Mouse (Mus musculus) MEL (cell line): Measurements from ENCODE around the gene Sox15. TPM values are rescaled to one million over a fixed set of nuclear protein-coding genes. Genes with fewer than 3 reads are reported as not detected.
A peak's percentile ranks its signal among the peaks of the same experiment; 100 is the strongest.

Experiments used
- DNase-seq: peaks from one replicate; pipeline ENCODE4 v3.0.0; 2011; ENCODE audit warnings: low read depth, low spot score
- H3K27ac ChIP-seq: 2 replicates; pipeline ENCODE4 v1.5.1; 2012; ENCODE audit warnings: low read depth, mild to moderate bottlenecking, control low read depth, low read length, moderate library complexity; ENCODE audit not compliant: control insufficient read depth
- H3K27me3 ChIP-seq, 2 experiments: fragments of 150-350 bp in 1 of 2; sonication (generic) in 1 of 2; 2 replicates each; pipeline ENCODE4 v1.6.1; 2012; ENCODE audit warnings: low read length in 2 of 2, mild to moderate bottlenecking in 2 of 2, improper control_type of control experiment in 1 of 2, moderate library complexity in 1 of 2; ENCODE audit not compliant: insufficient read depth in 2 of 2, control insufficient read depth in 1 of 2
- H3K36me3 ChIP-seq, 2 experiments: 2 replicates each; pipeline ENCODE4 v1.6.1; 2012 to 2014; ENCODE audit warnings: low read length in 2 of 2, improper control_type of control experiment in 1 of 2, inconsistent platforms in 1 of 2, mild to moderate bottlenecking in 1 of 2; ENCODE audit not compliant: insufficient read depth in 2 of 2, control insufficient read depth in 1 of 2
- H3K4me1 ChIP-seq, 2 experiments: fragments of 150-350 bp in 1 of 2; sonication (generic) in 1 of 2; 2 replicates each; pipeline ENCODE4 v1.6.1; 2012; ENCODE audit warnings: low read length in 2 of 2, improper control_type of control experiment in 1 of 2, mild to moderate bottlenecking in 1 of 2; ENCODE audit not compliant: insufficient read depth in 2 of 2, control insufficient read depth in 1 of 2
- H3K4me3 ChIP-seq, 2 experiments: fragments of 150-350 bp in 1 of 2; sonication (generic) in 1 of 2; 2 replicates each; pipeline ENCODE4 v1.5.1; 2012; ENCODE audit warnings: low read depth in 2 of 2, low read length in 2 of 2, mild to moderate bottlenecking in 2 of 2, moderate library complexity in 2 of 2, control low read depth in 1 of 2, improper control_type of control experiment in 1 of 2; ENCODE audit not compliant: control insufficient read depth in 1 of 2, insufficient read depth in 1 of 2
- H3K79me2 ChIP-seq: 2 replicates; pipeline ENCODE4 v1.6.1; 2012; ENCODE audit warnings: mild to moderate bottlenecking, low read length, moderate library complexity; ENCODE audit not compliant: control insufficient read depth, poor library complexity, insufficient read depth
- H3K9ac ChIP-seq: 2 replicates; pipeline ENCODE4 v1.6.1; 2012; ENCODE audit warnings: low read depth, mild to moderate bottlenecking, control low read depth, low read length, moderate library complexity; ENCODE audit not compliant: control insufficient read depth, poor library complexity, severe bottlenecking
- H3K9me3 ChIP-seq: fragments of 150-350 bp; sonication (generic); replicated peaks from 2 replicates; pipeline ENCODE4 v1.6.1; 2012; ENCODE audit warnings: mild to moderate bottlenecking, low read length, improper control_type of control experiment, moderate library complexity; ENCODE audit not compliant: insufficient read depth
- CHD2 ChIP-seq: IDR thresholded peaks from 2 replicates; pipeline ENCODE4 v1.6.1; 2011; ENCODE audit warnings: low read length, improper control_type of control experiment
- CTCF ChIP-seq, 3 experiments: IDR thresholded peaks in 2 of 3; conservative IDR thresholded peaks in 1 of 3; 2 replicates each; pipeline ENCODE4 v1.5.1; 2011 to 2012; ENCODE audit warnings: low read length in 3 of 3, low read depth in 2 of 3, mild to moderate bottlenecking in 2 of 3, improper control_type of control experiment in 1 of 3, inconsistent platforms in 1 of 3, mixed read lengths in 1 of 3, moderate library complexity in 1 of 3; ENCODE audit not compliant: control insufficient read depth in 1 of 3, insufficient read depth in 1 of 3, poor library complexity in 1 of 3, severe bottlenecking in 1 of 3
- E2F4 ChIP-seq: IDR thresholded peaks from 2 replicates; pipeline ENCODE4 v1.6.1; 2011; ENCODE audit warnings: low read depth, low read length, improper control_type of control experiment, borderline replicate concordance
- ELF1 ChIP-seq: IDR thresholded peaks from 2 replicates; pipeline ENCODE4 v1.6.1; 2014; ENCODE audit warnings: low read depth, mild to moderate bottlenecking, inconsistent platforms, low read length, improper control_type of control experiment, moderate library complexity
- ETS1 ChIP-seq: IDR thresholded peaks from 2 replicates; pipeline ENCODE4 v1.6.1; 2012; ENCODE audit warnings: low read depth, mild to moderate bottlenecking, inconsistent platforms, low read length, improper control_type of control experiment, moderate library complexity
- GABPA ChIP-seq: IDR thresholded peaks from 2 replicates; pipeline ENCODE4 v1.6.1; 2012; ENCODE audit warnings: low read depth, mild to moderate bottlenecking, inconsistent platforms, low read length, improper control_type of control experiment, moderate library complexity
- GATA1 ChIP-seq: IDR thresholded peaks from 2 replicates; pipeline ENCODE4 v1.6.1; 2011; ENCODE audit warnings: low read depth, low read length, improper control_type of control experiment
- HCFC1 ChIP-seq: IDR thresholded peaks from 2 replicates; pipeline ENCODE4 v1.6.1; 2012; ENCODE audit warnings: low read depth, mild to moderate bottlenecking, inconsistent platforms, low read length, improper control_type of control experiment, moderate library complexity
- MAX ChIP-seq: IDR thresholded peaks from 2 replicates; pipeline ENCODE4 v1.6.1; 2011; ENCODE audit warnings: low read length, improper control_type of control experiment
- MEF2A ChIP-seq: IDR thresholded peaks from 2 replicates; pipeline ENCODE4 v1.6.1; 2014; ENCODE audit warnings: low read depth, mild to moderate bottlenecking, inconsistent platforms, low read length, improper control_type of control experiment; ENCODE audit not compliant: poor library complexity, insufficient replicate concordance, severe bottlenecking; ENCODE audit errors: extremely low read depth
- MXI1 ChIP-seq: IDR thresholded peaks from 2 replicates; pipeline ENCODE4 v1.6.1; 2011; ENCODE audit warnings: mild to moderate bottlenecking, low read depth, low read length, improper control_type of control experiment
- MYB ChIP-seq: IDR thresholded peaks from 2 replicates; pipeline ENCODE4 v1.6.1; 2011; ENCODE audit warnings: mild to moderate bottlenecking, low read depth, low read length, improper control_type of control experiment
- NELFE ChIP-seq: IDR thresholded peaks from 2 replicates; pipeline ENCODE4 v1.6.1; 2011; ENCODE audit warnings: low read depth, low read length, improper control_type of control experiment
- NRF1 ChIP-seq: IDR thresholded peaks from 2 replicates; pipeline ENCODE4 v1.6.1; 2014; ENCODE audit warnings: low read depth, mild to moderate bottlenecking, inconsistent platforms, low read length, improper control_type of control experiment, moderate library complexity; ENCODE audit not compliant: poor library complexity, insufficient read depth, severe bottlenecking
- POLR2AphosphoS2 ChIP-seq: IDR thresholded peaks from 2 replicates; pipeline ENCODE4 v1.6.1; 2011; ENCODE audit warnings: low read length, improper control_type of control experiment
- POLR2AphosphoS5 ChIP-seq: IDR thresholded peaks from 2 replicates; pipeline ENCODE4 v1.6.1; 2012; ENCODE audit warnings: low read depth, borderline replicate concordance, mild to moderate bottlenecking, inconsistent platforms, low read length, moderate library complexity, mixed read lengths
- RAD21 ChIP-seq: IDR thresholded peaks from 2 replicates; pipeline ENCODE4 v1.6.1; 2011; ENCODE audit warnings: mild to moderate bottlenecking, low read depth, low read length, improper control_type of control experiment
- SIN3A ChIP-seq: IDR thresholded peaks from 2 replicates; pipeline ENCODE4 v1.6.1; 2012; ENCODE audit warnings: low read length, improper control_type of control experiment, inconsistent platforms
- TCF12 ChIP-seq: IDR thresholded peaks from 2 replicates; pipeline ENCODE4 v1.6.1; 2014; ENCODE audit warnings: low read depth, mild to moderate bottlenecking, inconsistent platforms, low read length, improper control_type of control experiment, moderate library complexity
- USF1 ChIP-seq: IDR thresholded peaks from 2 replicates; pipeline ENCODE4 v1.6.1; 2014; ENCODE audit warnings: low read depth, mild to moderate bottlenecking, inconsistent platforms, low read length, improper control_type of control experiment, moderate library complexity
- ZC3H11A ChIP-seq: IDR thresholded peaks from 2 replicates; pipeline ENCODE4 v1.6.1; 2012; ENCODE audit warnings: low read depth, mild to moderate bottlenecking, inconsistent platforms, low read length, improper control_type of control experiment
- ZKSCAN1 ChIP-seq: IDR thresholded peaks from 2 replicates; pipeline ENCODE4 v1.6.1; 2012; ENCODE audit warnings: low read depth, mild to moderate bottlenecking, inconsistent platforms, low read length, improper control_type of control experiment, moderate library complexity
- ZMIZ1 ChIP-seq: IDR thresholded peaks from 2 replicates; pipeline ENCODE4 v1.6.1; 2012; ENCODE audit warnings: low read depth, mild to moderate bottlenecking, inconsistent platforms, low read length, improper control_type of control experiment, moderate library complexity
- polyA plus RNA-seq, 2 experiments: library from polyadenylated mRNA; stranded (reverse) in 1 of 2; unstranded in 1 of 2; fragments of >175 nt in 1 of 2; fragments of >200 nt in 1 of 2; gene quantifications; 2 replicates each; pipeline versions ENCODE4 v1.2.1 to v1.2.4; 2012; ENCODE audit warnings: low replicate concordance in 2 of 2, low read depth in 1 of 2; ENCODE audit not compliant: insufficient read length in 2 of 2, insufficient read depth in 1 of 2, missing spikeins in 1 of 2
- total RNA-seq: library from RNA; depleted of rRNA; stranded (reverse); fragments of 300-350 nt; gene quantifications from 2 replicates; pipeline ENCODE4 v1.2.3, GENCODE M21; 2012

The Sox15 gene
- total and polyA plus RNA-seq, 3 experiments = 0.11 TPM; not detected in 2

DNA sequence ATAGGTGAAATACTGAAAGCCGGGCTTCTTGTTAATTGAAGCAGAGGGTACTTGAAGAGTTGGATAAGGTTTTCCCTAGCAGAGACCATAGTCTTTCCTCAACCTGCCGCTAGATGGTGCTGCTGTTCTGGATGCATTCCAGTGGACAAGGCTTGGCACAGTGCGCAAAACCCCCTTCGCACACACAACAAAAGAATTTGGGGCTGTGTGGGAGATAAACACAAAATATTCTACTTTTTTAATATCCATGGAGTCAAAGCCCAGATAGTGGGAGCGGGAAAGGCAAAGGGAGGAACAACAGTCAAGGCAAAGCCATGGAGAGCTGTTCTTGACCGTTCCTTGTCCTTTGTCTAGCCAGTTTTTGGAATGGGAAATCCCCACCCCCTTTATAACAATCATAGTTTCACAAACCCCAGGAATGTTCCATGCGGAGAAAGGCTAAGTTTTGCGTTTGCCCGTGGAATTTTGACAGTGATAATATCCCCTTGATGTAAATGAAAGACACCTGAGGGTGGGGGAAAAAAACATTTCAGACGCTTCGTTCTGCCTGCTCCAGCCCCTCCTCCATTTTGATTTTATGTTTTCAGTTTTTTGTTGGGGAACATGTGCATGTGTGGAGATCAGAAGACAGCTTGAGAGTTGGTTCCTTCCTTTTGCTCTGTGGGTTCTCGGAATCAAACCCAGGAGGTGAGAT, 27.9 kb downstream of the Sox15 start (continued):
- TF ChIP-seq ZKSCAN1 (no peak), NRF1 (0 out of 2 replicates have a peak, but pooled peaks have one; percentile 18), ZC3H11A (peak; percentile 83), SIN3A (peak; percentile 90), GABPA (no peak), MAX (0 out of 2 replicates have a peak, but pooled peaks have one; percentile 22), CTCF (IDR thresholded peaks at IDR 0.05 in 2 of 3, conservative IDR thresholded peaks at IDR 0.05 in 1 of 3; ENCODE audit: control insufficient read depth in 1 of 3, insufficient read depth in 1 of 3, low read depth in 2 of 3, low read length in 3 of 3, poor library complexity in 1 of 3, severe bottlenecking in 1 of 3) (peak; percentile 95 to 98 (median 96)), GATA1 (peak; percentile 30; the same call in 1 of the 2 replicates)
- TF ChIP-seq, all 39 proteins: peak for 10

DNA sequence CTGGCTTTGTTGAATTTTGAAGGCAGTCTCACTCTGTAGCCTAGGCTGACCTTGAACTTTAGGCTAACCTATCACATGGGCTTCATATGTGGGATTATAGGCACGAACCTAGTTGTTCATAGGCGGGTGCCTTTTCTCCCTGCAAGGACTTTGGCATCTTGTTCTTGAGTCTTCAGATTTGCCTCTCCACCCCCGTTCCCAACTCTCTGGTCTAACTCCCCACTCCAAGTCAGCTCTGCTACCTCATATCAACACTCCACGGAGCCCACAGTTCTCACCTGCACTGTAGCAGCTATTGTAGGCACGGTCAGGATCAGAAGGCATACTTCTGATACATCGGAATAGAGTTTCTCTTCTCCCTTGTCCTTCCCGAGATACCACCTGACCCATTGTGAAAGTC, 28.5 kb downstream of the Sox15 start:
- no peaks in the 10 kb centered on the region for H3K9me3 ChIP-seq

GRCm38 (mm10) chr11:69684128-69684745, 29.1 kb downstream of the Sox15 start:
- H3K4me1 ChIP-seq = peaks cover 6 to 12% of the 10 kb centered on the region in 2 experiments; a peak in 3 of 4 replicates
- peaks cover 22% of the 10 kb centered on the region for H3K79me2 ChIP-seq
- TF ChIP-seq POLR2AphosphoS2 (no peak), HCFC1 (no peak), ZKSCAN1 (no peak), CTCF (IDR thresholded peaks at IDR 0.05 in 2 of 3, conservative IDR thresholded peaks at IDR 0.05 in 1 of 3; ENCODE audit: control insufficient read depth in 1 of 3, insufficient read depth in 1 of 3, low read depth in 2 of 3, low read length in 3 of 3, poor library complexity in 1 of 3, severe bottlenecking in 1 of 3) (no peak), E2F4 (no peak), POLR2AphosphoS5 (no peak), ZMIZ1 (no peak), ELF1 (no peak), MAX (no peak), MYB (no peak), ETS1 (no peak), MXI1 (no peak), NRF1 (no peak)
- H3K9me3 ChIP-seq = no peaks in the 10 kb centered on the region
- DNase-seq = no peak
- H3K27me3 ChIP-seq = no peaks in the 10 kb centered on the region
- no peak overlapping the region for H3K4me3 ChIP-seq
- no peak overlapping the region for H3K27ac ChIP-seq
- no peak overlapping the region for H3K9ac ChIP-seq
- peaks cover 4 to 14% of the 10 kb centered on the region in 2 experiments; a peak in 3 of 4 replicates for H3K36me3 ChIP-seq

More for the DNA sequence above, 28.5 kb downstream of the Sox15 start:
- H3K4me1 ChIP-seq = peaks cover 6 to 12% of the 10 kb centered on the region in 2 experiments; a peak in 3 of 4 replicates
- no peaks in the 10 kb centered on the region for H3K27me3 ChIP-seq
- H3K9ac ChIP-seq = no peak overlapping the region
- H3K36me3 ChIP-seq = peaks cover 4 to 15% of the 10 kb centered on the region in 2 experiments; a peak in 3 of 4 replicates
- H3K79me2 ChIP-seq = peaks cover 24% of the 10 kb centered on the region
- no peak overlapping the region for H3K27ac ChIP-seq
- no peak for DNase-seq
- TF ChIP-seq RAD21 (no peak), GATA1 (no peak), MXI1 (no peak), USF1 (no peak), NELFE (no peak), CHD2 (no peak), TCF12 (no peak), MEF2A (no peak)
- H3K4me3 ChIP-seq = no peak overlapping the region
